Mouse (Mus musculus): ENCODE data around the gene Lsamp. TPM values are rescaled to one million over a fixed set of nuclear protein-coding genes. Genes with fewer than 3 reads are reported as not detected.
A peak's percentile ranks its signal among the peaks of the same experiment; 100 is the strongest.

Lsamp gene
- total RNA-seq, 2 experiments from 2014 or later, result 1.8 to 2.6 TPM

DNA sequence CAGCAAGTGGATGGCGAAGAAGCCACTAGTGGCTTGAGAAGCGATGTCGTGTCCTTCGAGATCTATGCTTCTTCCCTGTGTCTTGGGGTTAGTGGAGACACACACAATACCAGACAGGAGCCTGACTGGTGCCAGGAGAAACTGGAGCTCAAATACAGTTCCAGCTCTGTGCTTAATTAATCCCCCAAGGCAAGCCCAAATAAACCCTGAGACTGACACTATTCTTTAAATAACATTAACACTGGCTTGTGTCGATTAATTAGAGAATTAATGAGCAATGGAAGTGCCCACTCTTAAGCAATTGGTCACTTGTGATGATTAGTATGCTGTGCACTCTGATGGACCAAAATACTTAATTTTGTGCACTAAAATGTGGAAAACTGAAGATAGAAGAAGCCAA lies 668.6 kb downstream of the Lsamp start:
- DNase-seq (ENCODE audit: low spot score in 2 of 2), result no peak

DNA sequence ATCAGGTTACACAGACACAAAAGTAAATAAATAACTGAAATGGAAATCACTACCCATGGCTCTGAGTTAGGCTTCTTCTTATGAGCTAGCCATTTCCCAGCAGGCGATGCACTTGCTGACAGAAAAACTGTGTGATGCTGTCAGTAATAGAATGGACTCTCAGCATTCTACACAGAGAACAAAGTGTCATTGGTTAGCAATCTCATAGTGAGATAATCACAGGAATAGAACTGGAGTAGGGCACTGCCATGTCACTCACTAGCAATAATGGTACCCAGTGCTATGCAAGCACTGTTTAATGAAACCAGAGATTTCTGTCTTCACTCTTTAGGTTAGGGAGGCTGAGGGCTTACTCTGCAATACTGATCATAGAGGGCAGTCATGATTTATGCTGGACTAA lies 669.3 kb downstream of the Lsamp start:
- no peak for DNase-seq (ENCODE audit: low spot score in 2 of 2)

DNA sequence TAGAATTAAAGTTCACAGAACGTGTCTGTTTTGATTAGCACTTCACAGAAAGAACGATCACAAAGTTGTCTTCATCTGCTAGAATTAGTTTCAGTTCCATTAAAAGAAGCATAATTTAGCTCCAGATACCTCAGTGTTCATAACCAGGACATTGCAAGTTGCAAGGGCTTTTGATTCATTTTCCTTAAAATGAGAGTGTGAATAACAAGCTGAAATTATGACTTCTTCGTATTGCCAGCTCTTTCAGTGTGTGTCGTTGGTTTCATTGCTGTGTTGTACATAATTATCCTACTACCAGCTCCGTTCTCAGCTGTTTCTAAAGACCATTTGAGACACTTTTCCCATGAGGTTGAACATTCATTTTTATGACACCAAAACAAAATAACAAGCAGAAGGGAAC lies 672.2 kb downstream of the Lsamp start:
- DNase-seq (ENCODE audit: low spot score in 2 of 2), result no peak

DNA sequence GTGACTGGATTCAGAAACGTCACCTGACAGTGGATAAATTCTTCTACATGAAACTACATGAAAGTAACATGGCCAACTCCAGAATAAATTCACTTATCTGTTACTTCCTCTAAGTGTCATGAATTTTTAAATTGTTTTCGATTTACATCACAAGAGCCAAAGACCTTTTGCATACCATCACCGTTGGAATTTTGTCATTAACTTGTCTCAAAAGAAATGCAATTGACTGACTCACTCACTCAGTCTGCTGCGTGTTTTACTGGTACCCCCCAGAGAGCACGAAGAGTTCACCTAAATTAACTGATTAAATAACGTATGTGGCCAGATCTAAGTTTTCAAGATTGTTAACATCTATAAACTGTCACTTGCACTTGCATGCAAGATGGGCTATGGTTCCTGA lies 672.7 kb downstream of the Lsamp start:
- no peak for DNase-seq (ENCODE audit: low spot score in 2 of 2)

DNA sequence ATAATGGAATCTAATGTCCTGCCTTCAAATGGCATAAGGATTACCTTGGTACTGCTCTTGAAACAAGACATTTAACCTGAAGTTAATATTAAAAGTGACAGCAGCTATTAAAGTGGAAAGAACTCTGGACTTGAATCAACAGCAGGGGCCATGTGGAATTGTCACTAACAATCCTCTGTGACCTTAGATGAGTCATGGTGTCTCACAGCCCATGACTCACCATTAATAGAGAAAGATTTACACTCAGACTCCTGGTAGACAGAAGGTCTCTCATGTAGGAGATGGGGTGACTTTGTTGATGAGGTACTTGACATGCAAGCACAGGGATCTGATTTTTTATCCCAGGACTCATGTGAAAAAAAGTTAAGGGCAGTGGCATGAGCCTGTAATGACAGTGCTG lies 701.4 kb downstream of the Lsamp start:
- DNase-seq (ENCODE audit: low spot score in 2 of 2), result no peak

DNA sequence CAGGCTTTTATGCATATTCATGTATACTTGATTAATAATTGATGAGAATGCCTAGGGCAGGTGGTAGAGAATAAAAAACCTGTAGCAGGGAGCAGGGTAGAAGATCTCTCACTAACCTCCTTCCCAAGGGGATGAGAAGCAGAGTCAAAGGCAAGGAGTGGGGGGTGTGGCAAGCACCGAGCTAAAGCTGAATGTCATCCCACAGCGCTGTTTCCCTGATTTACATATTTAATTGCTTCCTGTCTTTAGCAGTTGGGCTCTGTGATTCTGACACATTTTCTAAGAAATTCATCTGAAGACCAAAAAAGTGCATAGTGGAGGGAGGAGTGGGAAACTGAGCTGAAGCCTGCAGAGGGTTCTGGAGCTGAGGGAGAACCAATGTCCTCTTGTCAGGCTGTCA lies 708.1 kb downstream of the Lsamp start:
- no peak for DNase-seq (ENCODE audit: low spot score in 2 of 2)

DNA sequence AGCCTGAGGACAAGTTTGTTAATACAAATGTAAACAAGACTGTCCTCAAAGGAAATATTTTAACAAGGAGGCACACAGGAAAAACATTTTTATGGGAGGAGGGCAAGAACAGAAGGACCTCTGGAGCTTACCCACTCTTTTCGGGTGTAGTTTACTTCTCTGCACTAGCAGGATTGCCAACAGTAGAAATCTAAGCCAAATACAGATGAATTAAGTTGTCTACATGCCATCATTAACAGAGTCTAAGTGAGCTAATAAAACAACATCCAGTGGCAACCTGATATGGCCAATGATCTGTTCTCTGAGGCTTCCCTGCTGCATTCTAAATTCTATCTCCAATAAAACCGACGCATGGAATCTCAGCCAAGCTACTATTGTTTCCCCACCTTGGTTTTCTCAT lies 713.1 kb downstream of the Lsamp start:
- DNase-seq (ENCODE audit: low spot score in 2 of 2), result no peak

DNA sequence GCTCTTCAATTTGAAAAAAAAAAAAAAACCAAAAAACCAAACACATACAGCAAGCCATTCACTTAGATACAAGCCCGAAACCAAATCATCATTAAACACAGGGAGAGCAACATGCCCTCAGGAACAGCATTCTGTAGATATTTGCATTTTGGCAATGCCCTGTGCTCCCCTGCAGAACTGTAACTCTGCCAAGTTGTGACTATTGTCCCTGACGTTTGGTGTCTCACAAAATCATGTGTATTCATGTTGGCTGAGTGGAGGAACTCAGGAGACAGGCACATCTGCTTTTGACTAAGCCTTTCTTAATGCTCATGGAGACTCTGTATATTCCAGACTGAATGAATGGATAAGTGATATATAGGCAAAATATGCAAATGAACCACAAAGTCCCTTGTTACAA lies 724.4 kb downstream of the Lsamp start:
- no peak for DNase-seq (ENCODE audit: low spot score in 2 of 2)

DNA sequence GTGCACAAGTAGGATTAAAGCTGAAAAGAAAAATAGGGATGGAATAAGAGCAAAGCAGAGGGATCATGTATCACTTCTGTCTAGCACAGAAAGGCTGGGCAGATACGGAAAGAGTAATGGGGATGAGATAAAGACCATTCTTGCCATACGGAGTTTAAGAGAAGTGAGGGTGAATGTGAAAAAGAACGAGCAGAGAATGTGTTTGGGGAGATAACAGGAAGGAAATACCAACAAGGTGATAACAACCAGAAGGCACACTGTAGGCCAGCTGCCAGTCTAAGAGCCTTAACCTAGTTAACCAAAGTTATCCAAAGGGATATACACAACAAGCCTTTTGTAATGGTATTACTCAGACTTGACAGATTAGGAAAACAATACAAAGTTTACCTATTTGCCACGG lies 725.4 kb downstream of the Lsamp start:
- no peak for DNase-seq (ENCODE audit: low spot score in 2 of 2)

DNA sequence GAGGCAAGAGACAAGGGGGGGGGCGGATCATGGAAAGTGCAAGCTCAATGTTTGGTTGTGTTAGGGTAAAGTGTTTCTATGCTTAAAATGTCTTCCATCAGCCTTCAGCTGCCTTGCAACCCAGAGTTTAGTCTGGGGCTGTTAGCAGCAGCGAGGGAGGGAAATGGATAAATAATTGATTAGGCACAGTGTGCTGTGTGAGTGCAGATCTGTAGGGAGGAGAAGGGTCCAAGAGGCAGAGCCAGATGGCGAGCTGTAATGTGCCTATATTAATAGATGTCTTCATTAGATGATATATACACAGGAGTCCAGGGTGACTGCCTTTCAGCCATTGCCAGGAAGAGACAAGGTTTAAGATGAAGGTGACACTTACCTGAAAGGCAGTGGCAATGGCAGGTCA lies 725.9 kb downstream of the Lsamp start:
- DNase-seq (ENCODE audit: low spot score in 2 of 2), result no peak

DNA sequence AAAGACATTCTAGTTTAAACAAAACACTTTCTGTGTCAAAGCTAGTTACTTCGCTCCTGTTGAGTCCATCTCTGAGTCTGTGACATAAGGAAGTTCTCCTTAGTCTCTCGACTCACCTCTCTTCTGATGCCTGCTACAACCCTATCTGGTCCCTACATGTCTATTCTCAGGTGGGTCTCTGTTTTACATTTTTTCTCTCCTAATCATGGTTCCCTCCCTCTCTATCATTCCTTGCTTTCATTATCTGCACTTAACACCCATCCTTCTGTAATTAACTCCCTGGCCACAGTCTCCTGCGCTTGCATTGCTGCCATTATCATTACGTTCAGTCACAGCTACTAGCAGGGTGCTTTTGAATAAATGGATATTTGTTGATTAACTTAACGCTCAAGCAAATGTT lies 726.3 kb downstream of the Lsamp start:
- no peak for DNase-seq (ENCODE audit: low spot score in 2 of 2)

DNA sequence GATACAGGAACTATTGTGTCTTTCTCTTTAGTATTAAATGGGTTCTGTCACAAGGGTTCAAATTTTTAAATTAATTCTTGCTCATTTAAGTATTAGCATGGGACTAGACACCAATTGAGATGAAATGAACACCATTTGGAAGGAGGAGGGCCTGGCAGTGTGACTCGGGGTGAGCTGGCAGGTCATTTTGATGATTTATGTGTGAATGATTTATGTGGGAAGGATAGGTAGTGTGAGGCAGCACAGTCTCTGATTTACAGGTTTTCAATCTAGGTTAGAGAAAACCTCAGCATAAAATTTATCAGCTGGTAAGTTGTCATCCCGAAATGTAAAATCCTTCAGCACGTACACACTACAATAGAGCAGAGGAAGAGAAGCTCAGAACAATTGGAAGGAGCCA lies 729.6 kb downstream of the Lsamp start:
- no peak for DNase-seq (ENCODE audit: low spot score in 2 of 2)

DNA sequence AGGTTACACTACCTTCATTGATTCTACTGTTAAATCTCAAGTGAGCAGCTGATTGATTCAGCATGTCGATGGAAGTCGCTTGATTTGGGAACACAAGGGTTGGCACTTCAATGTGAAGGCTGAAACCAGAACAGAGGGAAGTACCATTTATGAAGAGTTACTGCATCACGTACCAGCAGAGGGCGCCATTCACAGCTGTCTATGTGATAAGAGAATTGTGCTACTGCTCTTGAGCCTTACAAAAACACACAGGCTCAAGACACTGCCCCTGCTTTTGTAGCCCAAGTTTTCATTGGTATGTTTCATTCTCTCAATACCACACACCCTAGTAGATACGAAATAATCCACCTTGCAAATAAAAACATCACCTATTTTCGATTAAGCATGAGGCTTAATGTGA lies 754.9 kb downstream of the Lsamp start:
- DNase-seq (ENCODE audit: low spot score in 2 of 2), result peak; percentile 43 to 62

DNA sequence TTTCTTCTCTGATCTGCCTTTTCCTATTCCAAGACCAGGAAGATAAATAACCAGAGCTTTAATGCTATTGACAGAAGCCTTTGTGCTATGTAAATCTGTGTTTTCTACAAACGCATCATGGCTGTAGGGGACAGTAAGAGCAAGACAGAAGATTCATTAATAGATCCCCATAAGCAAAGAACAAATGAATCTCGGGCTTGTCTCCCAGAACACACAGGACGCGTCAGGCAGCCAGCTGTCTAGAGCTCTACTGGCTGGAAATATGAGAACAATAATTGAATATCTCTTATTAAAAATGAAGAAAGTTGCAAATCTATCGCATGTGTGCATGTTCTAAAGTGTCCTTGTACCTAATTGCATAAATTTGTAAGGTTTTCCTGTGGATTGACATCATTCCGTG lies 755.6 kb downstream of the Lsamp start:
- no peak for DNase-seq (ENCODE audit: low spot score in 2 of 2)

DNA sequence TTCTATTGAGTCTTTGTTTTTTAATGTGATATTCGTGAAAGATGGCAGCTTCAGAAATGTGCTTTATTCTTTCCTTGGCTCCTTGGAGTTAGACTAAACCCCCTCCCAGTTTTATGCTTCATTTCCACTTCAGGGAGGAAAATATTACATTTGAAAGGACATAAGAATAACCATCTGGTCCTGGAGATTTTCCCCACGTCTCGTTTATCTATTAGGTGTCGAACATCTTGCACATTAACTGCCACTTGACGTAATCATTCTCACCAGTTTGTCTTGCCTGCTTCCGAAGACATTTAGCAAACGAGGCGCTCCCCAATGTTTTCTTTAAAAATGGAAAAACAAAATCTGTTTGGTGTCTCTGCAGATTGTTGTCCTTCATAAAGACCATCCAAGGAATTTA lies 756.1 kb downstream of the Lsamp start:
- DNase-seq (ENCODE audit: low spot score in 2 of 2), result no peak

DNA sequence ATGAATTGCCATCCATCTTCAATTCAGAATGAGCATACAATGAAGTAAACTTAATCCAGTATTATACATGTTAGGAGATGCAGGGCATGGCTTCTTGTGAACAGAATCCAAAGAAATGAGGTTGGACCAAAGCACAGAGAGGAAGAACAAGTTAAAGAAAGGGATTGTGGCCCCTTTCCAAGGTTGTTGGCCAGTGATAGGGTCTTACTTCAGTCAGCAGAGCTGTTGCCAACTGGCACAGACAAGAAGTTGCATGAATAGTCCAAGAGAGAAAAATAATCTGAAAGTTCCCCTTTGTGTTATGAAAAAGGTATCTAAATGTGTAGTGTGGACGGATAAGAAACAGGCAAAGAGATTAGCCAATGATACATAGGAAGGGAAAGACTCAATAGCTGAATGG lies 843.0 kb downstream of the Lsamp start:
- peak in 1 of 2 experiments; percentile 16 for DNase-seq (ENCODE audit: low spot score in 2 of 2)

DNA sequence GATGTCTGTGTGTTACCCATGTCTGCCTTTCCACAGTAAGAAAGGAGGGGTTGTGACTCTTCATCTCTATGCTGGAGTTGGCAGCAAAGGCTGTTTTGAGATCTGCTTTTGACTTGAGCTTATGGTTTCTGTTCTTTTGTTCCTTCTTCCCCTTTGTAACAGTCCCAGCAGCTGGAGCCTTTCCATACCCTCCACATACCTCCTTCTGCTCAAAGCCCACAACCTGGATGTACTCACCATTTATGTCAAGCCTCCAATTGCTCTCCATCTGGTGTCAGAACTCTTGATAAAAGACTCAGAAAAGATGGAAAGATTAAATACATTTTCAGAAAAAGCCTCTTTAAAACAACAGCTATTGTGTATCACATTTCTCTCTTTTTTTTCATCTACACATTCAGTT lies 847.4 kb downstream of the Lsamp start:
- DNase-seq (ENCODE audit: low spot score in 2 of 2), result no peak

DNA sequence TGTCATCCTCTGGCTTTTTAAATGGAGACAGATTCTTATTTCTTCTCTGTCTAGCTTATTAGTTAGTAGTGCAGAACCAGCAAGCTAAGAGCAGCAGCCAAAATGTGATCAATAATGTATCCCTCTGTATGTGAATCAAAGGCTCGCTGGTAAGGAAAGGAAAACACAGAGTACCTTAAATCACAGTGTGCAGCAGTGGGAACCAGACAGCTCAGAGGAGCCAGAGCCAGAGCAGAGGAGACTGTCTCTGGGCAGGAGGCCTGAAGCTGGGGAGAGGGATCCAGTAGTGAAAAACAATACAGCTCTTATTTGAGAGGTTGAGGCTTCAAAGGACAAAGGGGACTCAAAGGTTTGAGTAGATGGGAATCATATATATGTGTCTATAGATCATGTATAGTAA lies 857.6 kb downstream of the Lsamp start:
- no peak for DNase-seq (ENCODE audit: low spot score in 2 of 2)

DNA sequence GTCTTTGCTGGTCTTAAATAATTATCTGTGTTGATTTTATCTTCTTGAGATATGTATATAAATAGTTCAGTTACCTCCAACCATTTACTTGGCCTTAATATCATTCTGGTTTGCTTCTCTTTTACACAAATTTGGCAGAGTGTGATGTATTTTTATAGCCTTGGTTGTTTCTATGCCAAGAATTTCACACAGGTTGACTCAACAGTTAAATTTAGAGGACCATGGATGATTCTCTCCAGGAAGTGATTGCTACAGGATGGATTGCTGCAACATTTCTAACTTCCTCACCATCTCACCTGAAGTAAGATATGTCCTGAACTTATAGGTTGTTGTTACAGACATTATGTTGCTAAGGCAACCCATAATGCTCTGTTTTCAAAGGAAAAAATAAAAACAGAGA lies 882.6 kb downstream of the Lsamp start:
- no peak for DNase-seq (ENCODE audit: low spot score in 2 of 2)

DNA sequence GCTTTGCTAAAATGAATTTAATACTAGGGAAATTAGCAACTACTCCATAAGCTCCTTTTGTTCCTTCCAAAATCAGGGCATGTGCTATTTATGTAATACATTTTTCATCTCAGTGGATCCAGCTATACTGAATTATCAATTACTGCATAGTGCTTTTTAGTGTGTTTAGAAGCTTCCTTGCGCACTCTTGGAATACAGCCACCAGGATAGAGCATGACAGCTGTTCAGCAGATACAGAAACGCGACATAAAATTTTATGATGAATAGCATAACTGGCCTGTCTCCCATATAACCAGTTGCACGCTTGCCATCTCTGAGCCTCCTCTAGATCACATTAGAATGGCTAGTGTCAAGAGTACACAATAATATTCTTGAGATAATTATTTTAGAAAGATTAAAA lies 894.1 kb downstream of the Lsamp start:
- no peak for DNase-seq (ENCODE audit: low spot score in 2 of 2)

DNA sequence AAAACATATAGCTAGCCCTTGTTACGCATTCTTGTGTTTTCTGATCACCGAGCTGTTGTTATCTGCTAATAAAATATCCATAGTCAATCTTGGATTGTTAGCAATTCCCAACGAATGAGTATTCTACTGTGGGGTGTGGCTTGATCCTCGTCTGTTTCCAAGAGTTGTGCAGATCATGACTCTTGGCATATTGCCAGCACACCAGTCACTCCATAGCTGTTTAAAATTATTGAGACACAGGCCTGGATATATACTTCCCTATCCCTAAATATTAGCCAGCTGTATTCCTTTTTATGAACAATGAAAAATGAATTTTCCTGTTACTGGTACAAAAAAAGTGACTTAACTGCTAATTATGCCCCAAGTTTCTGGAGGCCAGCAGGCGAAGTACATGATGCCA lies 897.8 kb downstream of the Lsamp start:
- DNase-seq (ENCODE audit: low spot score in 2 of 2), result no peak

DNA sequence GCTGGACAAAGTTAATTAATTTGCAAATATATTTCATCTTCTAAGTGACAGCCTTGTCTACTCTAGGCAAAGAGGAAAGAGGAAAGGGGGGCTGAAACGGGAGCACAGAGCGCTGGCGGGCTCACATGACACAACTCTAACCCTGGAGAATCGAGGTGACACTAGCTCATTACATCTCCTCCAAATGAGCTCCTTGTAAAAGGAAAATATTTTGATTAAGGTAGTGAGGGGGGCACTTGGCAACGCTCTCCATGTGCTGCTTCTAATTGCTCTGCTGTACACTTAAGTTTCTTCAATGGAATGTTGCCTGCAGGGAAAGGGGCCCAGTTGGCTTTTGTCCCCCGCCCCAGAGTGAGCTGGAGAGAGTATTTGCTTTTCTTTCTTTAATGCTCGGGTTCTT lies 907.2 kb downstream of the Lsamp start:
- no peak for DNase-seq (ENCODE audit: low spot score in 2 of 2)

DNA sequence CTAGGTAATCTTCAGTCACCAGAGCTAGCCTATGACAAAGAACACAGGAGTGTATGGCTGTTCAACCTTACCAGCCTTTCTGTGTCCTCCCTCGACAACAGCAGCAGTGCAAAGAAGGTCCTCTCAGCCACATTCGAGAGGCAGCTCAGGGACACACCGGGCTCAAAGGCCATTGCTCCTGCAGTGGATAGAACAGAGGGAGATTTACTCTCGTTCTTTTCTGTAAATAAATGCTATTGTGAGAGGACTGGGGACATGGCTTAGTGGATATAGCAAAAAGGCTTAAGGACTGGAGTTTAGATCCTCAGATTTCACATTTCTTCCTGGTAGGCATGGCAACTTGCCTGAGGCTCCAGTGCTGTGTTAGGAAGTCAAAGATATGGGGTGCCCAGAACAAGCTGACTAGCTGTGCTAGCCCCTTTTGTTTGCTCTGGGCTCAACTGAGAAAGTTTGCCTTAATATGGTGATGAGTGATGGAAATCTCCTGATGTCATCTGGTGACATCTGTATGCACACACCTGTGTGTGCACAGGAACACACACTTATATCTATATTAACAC lies 913.7 kb downstream of the Lsamp start:
- DNase-seq (ENCODE audit: low spot score in 2 of 2), result no peak

DNA sequence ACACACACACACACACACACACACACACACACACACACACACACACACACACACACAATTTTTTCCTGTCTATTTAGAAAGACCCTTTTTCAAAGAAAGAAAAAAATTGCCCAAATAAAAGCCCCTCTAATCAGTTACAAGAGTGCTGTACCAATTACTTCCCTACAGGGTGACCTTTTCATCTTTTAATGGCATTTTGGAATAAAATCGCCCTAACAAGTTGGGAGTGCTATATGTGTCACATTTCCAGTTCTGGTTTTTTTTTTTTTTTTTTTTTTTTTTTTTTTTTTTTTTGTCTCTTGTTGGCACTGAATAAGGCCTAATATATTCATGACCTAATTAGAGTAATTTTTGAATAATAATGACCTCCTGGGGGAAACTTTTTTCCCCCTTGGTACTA lies 923.7 kb downstream of the Lsamp start:
- no peak for DNase-seq (ENCODE audit: low spot score in 2 of 2)
